Mouse (Mus musculus): ENCODE data around the gene Ccdc153.

Ccdc153 gene

GRCm38 (mm10) chr9:44240399-44240798 is at the start of gene Ccdc153:
Ccdc153 (plus strand) TSS chr9:44240676.
- DNase-seq (ENCODE audit: low spot score in 2 of 2), result no peak

GRCm38 (mm10) chr9:44191166-44191565 is 49.3 kb upstream of the Ccdc153 start:
- DNase-seq (ENCODE audit: low spot score in 2 of 2), result no peak

- no peak for DNase-seq (ENCODE audit: low spot score in 2 of 2)
These were observed 48.2 kb upstream of the Ccdc153 start for GRCm38 (mm10) chr9:44192312-44192711.

DNA sequence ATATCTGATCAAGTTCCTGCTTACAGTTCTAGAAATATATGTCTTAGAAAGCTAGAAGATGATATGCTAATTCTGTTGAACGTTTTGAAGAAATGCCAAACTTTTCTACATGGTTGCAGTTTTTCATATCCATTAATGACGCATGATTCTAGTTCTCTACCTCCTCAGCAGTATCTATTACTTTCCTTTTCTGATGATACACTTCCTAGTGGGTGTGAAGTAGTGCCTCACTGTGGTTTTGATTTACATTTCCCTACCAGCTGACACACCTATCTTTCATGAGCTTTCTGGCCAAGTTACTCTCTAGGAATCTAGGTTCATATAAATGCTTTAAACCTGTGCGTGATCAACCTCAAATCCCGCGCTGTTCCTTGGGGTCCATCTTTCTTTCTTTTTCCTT is 47.7 kb upstream of the Ccdc153 start:
- no peak for DNase-seq (ENCODE audit: low spot score in 2 of 2)

DNA sequence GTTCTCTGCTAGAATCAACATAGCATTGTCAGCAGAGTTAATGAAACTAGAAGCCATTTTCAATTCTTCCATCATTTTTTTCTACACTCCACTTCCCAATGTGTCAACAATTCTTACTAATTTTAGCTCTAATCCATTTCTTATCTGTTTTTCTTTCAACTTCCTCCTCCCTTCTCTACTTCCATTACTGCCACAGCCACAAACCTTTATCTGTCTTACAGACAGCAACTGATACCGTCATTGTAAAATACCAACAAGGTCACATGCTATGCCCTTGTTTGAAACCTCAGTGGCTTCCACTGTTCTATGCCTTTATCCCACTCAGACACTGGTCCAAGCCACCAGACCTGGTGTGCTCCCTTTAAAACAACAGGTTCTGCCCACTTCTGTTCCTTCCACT is 46.5 kb upstream of the Ccdc153 start:
- no peak for DNase-seq (ENCODE audit: low spot score in 2 of 2)

- DNase-seq (ENCODE audit: low spot score in 2 of 2), result no peak
These were observed 44.1 kb upstream of the Ccdc153 start for GRCm38 (mm10) chr9:44196354-44196753.

GRCm38 (mm10) chr9:44199166-44199565 is 41.3 kb upstream of the Ccdc153 start:
- DNase-seq (ENCODE audit: low spot score in 2 of 2), result no peak

- peak in 1 of 2 experiments; percentile 52 for DNase-seq (ENCODE audit: low spot score in 2 of 2)
These were observed 40.9 kb upstream of the Ccdc153 start for GRCm38 (mm10) chr9:44199580-44199979.

DNA sequence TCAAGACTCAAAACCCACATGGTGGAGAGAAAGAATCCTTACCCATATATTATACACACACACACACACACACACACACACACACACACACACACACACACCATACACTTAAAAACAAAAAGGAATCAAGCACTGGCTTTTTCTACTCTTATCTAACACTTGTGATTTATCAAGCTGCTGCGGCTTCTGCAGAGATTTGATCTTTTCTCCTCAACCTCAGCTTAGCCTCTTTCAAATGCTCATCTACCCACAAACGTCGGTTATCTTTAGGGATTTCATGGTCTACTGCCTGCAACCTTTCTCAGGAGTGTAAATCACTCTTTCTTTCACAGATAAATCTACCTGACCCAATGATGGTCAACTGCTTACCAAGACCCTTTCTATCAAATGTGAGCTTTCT is 40.0 kb upstream of the Ccdc153 start:
- DNase-seq (ENCODE audit: low spot score in 2 of 2), result no peak

DNA sequence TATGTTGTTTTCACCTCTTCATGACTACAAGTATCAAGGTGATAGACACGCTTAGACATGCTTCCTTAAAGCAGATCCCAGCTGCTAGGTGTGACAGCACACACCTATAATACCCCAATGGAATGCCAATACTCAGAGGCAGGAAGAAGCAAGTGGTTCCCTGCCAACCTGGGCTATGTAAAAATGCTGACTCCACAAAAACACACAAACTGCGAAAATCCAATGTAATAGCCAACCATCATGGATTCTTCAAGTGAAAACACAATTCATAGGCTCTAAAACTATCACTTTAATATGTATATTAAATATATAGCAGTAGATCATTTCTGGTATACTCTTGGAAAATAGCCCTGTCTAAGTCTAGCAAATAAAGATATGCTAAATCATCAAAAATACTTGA is 32.6 kb upstream of the Ccdc153 start:
- no peak for DNase-seq (ENCODE audit: low spot score in 2 of 2)

DNA sequence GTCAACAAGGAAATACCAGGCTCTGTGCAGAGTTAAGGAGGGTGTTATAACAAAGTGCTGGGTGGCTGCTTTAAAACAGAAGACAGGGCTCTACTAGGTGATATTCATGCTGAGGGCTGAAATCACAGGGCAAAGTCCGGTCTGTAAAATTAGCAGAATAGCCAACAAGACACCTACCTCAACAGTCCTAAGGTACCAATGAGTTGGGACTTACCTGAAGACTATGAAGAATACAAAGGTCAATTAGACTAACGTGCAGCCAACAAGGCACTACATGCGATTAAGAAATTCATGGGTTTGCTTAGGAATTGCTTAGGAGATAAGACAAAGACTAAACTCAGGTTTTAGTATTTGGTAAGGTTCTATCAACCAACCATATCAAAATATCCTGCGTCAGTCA is 31.1 kb upstream of the Ccdc153 start:
- DNase-seq (ENCODE audit: low spot score in 2 of 2), result no peak

DNA sequence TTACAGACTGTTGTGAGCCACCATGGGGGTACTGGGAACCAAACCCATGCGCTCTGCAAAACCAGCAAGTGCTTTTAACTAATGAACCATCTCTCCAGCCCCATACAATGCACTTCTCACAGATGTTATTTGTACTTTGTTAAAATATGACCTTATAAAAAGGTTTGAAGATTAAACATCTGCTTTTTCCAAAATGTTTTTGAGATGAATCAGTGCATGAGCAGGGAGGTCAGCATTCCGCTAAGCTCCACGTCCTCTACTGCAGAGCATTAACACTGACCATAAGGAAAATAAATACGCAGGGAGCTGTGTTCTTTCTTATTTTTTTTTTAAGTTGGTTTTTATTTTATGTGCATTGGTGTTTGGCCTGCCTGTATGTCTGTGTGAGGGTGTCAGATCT is 28.1 kb upstream of the Ccdc153 start:
- no peak for DNase-seq (ENCODE audit: low spot score in 2 of 2)

GRCm38 (mm10) chr9:44213538-44213937 is 26.9 kb upstream of the Ccdc153 start:
- DNase-seq (ENCODE audit: low spot score in 2 of 2), result no peak

DNA sequence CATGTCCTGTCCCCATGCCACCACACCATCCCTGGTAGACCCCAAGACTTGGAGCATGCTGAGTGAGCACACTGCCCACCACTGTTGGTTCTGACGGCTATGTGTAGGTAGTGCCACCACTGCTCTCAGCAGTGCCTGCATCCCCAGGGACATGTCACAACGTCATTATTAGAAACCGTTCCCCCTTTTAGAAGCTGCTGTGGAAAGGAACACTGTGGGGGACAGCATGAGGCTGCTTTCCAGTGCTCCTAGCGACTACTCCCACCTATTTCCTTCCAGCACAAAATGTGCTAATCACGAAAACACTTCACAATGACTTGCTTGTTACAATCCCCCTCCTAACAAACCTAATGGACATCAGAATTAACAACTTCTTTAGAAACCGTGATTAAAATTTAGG is 14.5 kb upstream of the Ccdc153 start:
- DNase-seq (ENCODE audit: low spot score in 2 of 2), result no peak

GRCm38 (mm10) chr9:44231609-44232008 is 8.9 kb upstream of the Ccdc153 start:
- no peak for DNase-seq (ENCODE audit: low spot score in 2 of 2)

- DNase-seq (ENCODE audit: low spot score in 2 of 2), result peak in 1 of 2 experiments; percentile 25
These were observed 7.3 kb upstream of the Ccdc153 start for GRCm38 (mm10) chr9:44233021-44233801.

DNA sequence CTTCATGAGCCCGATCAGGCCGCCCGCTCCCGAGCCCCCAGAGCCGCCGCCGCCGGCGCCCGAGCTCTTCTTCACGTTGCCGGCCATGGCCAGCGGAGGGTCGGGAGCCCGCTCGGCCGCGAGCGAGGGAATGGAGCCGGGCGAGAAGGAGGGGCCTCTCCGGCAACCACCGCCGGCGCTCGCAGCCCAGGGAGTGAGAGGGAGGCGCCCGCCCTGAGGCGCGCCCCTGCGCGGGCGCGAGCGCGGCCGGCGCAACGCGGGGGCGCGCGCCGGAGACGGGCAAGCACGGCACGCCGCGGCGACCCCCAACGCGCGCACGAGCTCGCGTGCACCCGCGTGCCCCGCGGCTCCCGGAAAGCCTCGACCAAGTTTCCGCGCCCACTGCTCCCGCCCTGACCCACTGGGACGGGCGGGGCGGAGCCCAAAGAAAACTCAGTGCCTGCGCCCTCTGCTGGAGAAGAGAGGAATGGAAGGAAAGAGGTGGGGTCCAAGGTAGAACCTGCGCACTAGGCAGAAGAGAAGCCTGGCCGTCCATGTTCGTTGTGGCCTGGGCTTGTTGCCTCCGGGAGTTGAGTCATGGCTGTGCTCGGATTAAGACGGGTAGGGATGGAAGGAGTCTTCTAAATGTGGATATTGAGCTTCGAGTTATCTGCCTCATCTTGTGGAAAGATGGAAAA is 6.5 kb upstream of the Ccdc153 start, which contains the start of gene Cbl:
TSS of gene Cbl (minus strand) at position 248 of the 677 bp plus-strand sequence.
- DNase-seq (ENCODE audit: low spot score in 2 of 2), result peak; percentile 95 to 98

GRCm38 (mm10) chr9:44234479-44235427 is 5.7 kb upstream of the Ccdc153 start:
- DNase-seq (ENCODE audit: low spot score in 2 of 2), result peak in 1 of 2 experiments; percentile 37

DNA sequence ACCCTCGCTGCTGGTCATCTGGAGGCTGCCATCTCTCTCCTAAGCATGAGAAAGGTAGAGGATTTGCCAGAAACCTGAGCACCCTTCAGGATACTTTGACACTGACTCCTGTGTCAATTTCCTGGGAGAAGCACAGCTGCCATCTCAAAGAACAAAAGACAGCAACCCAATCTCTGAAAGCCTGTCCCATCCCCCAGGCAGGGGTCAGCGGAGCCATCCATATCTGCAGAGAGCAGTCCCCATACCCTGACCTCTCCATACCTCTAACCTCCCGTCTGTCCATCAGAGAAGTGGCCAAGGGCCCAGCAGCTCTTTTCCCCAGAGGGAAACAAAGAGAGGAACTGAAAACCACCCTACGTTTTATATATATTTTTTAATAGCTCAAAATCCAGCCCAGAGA is 3.9 kb upstream of the Ccdc153 start:
- DNase-seq (ENCODE audit: low spot score in 2 of 2), result no peak

GRCm38 (mm10) chr9:44237128-44237527 is 3.3 kb upstream of the Ccdc153 start:
- DNase-seq (ENCODE audit: low spot score in 2 of 2), result no peak

DNA sequence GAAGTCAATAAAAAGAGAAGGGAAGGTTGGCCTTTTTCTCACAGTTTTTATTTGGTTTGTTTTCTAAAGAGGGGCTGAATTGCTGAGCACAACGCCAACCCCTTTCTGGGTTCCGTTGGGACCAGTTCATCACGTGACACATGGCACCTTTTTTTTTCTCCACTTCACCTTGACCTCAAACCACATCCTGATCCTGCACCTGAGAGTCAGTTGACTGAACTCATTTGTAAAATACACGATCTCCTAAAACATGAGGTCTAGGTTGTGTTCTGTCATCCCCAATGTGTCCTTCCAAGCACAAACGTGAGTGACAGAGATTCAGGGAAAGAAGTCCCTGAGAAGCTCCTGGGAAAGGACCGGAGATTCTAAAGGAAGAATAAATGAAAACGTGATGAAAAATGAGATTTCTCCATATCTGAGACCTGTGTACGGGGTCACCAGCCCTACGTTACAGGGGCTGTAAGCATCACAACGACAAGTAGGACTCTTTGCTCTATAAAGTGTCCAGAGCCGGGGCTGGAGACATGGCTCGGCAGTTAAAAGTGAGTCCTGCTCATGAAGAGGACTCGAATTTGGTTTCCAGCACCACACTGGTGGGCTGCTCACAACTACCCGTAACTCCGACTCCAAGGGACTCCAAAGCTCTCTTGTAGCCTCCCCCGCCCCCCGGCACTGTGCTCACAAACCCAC is 1.8 kb upstream of the Ccdc153 start:
- no peak for DNase-seq (ENCODE audit: low spot score in 2 of 2)
